Mouse (Mus musculus) A20 (cell line): ENCODE measurements around the gene Tacc3.

Source experiments
- DNase-seq: peaks from one replicate; pipeline ENCODE4 v3.0.0-alpha.2; 2011; ENCODE audit warnings: low read depth, low spot score

Tacc3 gene

DNA sequence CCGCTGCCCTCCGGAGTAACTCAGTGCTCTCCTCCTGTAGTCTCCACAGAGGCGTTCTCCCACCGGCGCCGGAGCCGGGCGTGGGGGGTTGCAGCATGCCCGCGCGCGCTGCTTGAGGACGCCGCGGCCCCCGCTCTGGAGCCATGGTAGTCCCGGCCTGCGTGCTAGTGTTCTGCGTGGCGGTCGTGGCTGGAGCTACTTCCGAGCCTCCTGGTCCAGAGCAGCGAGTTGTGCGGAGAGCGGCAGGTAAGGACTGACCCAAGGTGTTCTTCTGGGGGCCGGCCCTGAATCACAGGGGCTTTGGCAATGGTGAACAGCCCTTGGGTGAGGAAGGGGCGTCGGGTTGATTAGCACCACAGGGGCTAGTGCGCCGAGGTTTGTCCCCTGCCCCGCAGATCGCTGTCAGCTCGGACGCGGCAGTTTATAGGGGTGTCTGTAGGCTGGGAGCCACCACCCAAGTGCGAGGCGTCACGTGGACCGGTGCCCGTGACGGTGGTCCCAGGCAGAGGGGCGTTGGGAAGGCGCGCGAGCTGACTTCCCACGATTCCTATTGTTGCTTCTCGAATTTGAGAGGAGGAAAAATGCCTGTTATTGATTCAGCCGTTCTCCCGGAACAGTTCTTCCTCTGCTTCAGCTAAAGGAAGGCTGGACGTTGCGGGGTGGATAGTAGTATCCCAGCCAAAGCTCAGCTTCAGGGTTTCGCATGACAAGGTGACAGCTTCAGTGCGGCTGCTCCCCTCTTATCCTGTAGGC is 64.5 kb downstream of the Tacc3 start:
- DNase-seq, result no peak

DNA sequence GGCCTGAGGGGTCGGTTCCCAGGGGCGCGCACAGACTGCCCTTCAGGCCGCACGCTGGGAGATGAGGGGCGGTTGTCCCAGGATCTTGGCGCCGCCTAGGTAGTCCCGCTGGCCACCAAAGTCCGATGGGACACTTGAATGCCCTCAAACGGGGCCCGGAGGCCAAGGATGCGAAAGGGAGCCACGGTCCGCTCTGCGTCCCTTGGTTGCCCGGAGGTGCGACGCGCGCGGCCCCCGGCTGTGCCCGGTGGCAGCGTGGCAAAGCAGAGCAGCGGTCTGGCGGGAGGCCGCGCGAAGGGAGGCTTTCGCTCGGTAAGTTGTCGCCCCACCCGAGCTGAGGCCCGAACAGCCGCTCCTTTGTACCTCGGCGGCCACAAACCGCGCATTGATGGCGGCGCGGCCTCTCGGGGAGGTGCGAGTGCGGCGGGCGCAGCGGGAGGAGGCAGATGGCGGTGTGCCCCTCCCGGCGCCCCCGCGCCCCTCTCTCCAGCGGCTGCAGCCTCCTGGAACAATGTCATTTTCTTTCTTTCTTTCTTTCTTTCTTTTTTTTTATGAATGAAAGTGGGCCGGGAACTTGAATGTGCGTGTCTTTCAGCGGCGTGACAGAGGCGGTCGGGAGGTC is 65.2 kb downstream of the Tacc3 start:
- DNase-seq, result no peak

DNA sequence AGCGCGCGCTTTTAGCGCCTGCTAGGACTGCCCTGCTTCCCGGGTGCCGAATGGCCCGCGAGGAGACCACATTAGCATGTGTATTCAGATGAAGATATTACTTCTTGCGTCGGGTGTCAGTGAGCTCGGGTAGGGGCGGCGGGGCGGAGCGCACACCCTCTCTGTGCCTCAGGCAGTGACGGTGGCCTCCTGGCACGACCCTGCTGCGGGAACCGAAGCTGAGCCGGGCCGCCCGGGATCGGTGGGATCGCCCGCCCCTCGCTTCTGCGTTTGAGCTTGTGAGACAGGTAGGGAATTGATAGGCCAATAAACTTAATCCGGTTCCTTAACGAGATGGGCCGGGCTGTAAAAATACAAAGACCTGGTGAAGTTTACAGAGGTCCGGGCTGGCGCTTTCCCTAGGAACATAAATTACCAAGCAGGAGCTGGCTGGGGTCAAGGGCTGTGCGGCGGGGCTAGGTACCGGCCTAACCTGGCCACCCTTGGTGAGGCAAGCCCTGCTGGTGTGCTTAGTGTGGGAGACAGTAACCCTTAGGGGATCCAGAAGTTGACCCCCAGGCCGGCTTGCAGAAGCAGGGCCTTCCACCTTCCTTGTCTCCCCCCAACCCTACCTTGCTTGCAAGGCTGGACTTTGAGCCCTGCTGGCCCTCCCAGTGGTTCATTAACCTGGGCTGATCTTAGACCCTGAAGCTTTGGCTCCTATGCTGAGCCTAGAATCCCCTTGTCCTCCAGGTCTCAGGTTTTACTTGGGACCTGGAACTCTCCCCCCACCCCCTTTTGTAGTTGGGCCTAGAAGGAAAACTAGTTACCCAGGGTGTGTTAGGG is 65.9 kb downstream of the Tacc3 start:
- DNase-seq, result no peak

- DNase-seq, result no peak
Measured at GRCm38 (mm10) chr5:33726081-33726647, 68.2 kb downstream of the Tacc3 start.

DNA sequence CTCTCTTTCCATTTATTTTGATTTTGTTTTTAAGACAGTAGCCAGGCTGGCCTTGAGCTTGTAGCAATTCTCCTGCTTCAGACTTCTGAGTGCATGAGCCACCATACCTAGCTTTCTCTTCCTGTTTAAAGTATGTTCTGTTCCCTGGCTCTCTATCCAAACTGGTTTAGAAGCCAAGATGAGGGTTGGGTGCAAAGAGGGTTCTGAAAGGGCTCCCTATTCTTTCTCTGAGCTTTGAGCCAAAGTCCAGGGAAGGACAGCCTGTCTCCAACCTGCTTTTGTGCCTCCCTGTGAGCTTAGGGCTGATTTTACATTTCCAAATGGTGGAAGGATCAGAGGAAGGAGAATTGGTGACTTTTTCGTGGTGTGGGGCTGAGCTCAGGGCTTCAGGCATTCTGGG is 69.0 kb downstream of the Tacc3 start:
- DNase-seq, result no peak
